Mouse (Mus musculus): ENCODE measurements around the gene Gm6337. TPM values are rescaled to one million over a fixed set of nuclear protein-coding genes. Genes with fewer than 3 reads are reported as not detected.

Gene Gm6337
- not detected in 2 replicates for polyA plus RNA-seq (2015; fragmentation: Nextera tagmentation; extraction: Ambion mirVana)

DNA sequence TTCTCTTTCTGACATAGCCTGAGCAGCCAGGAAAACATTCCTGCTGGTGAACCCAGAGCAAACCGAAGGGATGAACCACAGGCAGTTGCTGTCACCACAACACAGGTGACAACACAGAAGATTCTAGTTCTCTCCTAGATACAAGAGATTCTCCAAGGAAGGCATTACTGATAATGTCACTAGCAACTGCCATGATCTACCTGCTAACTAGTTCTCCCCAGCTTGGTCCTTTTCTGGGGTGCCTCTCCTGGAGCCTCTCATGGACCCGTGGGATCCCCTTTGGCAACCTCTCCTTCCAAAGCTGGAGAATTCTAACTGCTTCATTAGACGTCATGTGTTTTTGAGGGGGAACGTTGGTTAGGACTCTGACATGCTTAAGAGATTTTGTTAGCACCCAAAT, at the start of gene Gm6337:
Gene Gm6337 (minus strand): TSS at position 101 of the 400 bp plus-strand sequence.

DNA sequence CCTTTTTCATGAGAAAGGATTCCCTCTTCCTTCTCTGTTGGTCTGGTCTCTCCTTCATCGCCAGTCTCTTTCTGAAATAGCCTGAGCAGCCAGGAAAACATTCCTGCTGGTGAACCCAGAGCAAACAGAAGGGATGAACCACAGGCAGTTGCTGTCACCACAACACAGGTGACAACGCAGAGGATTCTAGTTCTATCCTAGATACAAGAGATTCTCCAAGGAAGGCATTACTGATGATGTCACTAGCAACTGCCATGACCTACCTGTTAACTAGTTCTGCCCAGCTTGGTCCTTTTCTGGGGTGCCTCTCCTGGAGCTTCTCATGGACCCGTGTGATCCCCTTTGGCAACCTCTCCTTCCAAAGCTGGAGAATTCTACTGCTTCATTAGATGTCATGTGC, 35.8 kb upstream of the Gm6337 start, which contains the start of gene Gm8206:
Gene Gm8206 (minus strand): TSS at position 101 of the 400 bp plus-strand sequence.

Other genes with a start within 250 kb of the Gm6337 start
- gene Gm3424, start 227.9 kb downstream of the Gm6337 start, polyA plus RNA-seq (2015; fragmentation: Nextera tagmentation; extraction: Ambion mirVana) = not detected in 2 replicates
- 0.12 and 0.23 TPM in 2 replicates for gene Gm8237, start 177.9 kb downstream of the Gm6337 start, polyA plus RNA-seq (2015; fragmentation: Nextera tagmentation; extraction: Ambion mirVana)
- 1.1 TPM in 2 replicates for gene Gm3248, start 96.5 kb downstream of the Gm6337 start, polyA plus RNA-seq (2015; fragmentation: Nextera tagmentation; extraction: Ambion mirVana)
- gene Gm3453, start 79.1 kb downstream of the Gm6337 start, polyA plus RNA-seq (2015; fragmentation: Nextera tagmentation; extraction: Ambion mirVana) = not detected in 2 replicates
- not detected in 2 replicates for gene Gm8206, start 35.7 kb upstream of the Gm6337 start, polyA plus RNA-seq (2015; fragmentation: Nextera tagmentation; extraction: Ambion mirVana)
- gene Gm3468, start 50.4 kb upstream of the Gm6337 start, polyA plus RNA-seq (2015; fragmentation: Nextera tagmentation; extraction: Ambion mirVana) = 0.15 and 0.49 TPM in 2 replicates
- not detected in 2 replicates for gene Gm3476, start 67.5 kb upstream of the Gm6337 start, polyA plus RNA-seq (2015; fragmentation: Nextera tagmentation; extraction: Ambion mirVana)
- gene Gm21560, start 161.0 kb upstream of the Gm6337 start, polyA plus RNA-seq (2015; fragmentation: Nextera tagmentation; extraction: Ambion mirVana) = not detected in 2 replicates
- gene Gm3411, start 229.0 kb upstream of the Gm6337 start, polyA plus RNA-seq (2015; fragmentation: Nextera tagmentation; extraction: Ambion mirVana) = 0.17 and 0.35 TPM in 2 replicates
- gene Gm21103, start 246.6 kb upstream of the Gm6337 start, polyA plus RNA-seq (2015; fragmentation: Nextera tagmentation; extraction: Ambion mirVana) = not detected in 2 replicates

All from skeletal muscle tissue, postnatal 0 days (tissue).